ENCODE assay signal across 8 mouse cellular contexts in genomic region chr3:124320821-124321576, GRCm38 (mm10). TPM values are rescaled to one million over a fixed set of nuclear protein-coding genes. Genes with fewer than 3 reads are reported as not detected.
DNase-seq lines count a peak whose midpoint lies in the region; ATAC-seq lines count a peak whose summit lies in the region.

Gene Tram1l1, plus strand, starts transcription at chr3:124320855.

- WGBS in forebrain, embryonic 15.5 days, result under 1% methylated on average over 53 of the region's 53 CpGs
- under 1% methylated on average over 53 of the region's 53 CpGs for WGBS in hindbrain, embryonic 13.5 days

- ATAC-seq in forebrain, embryonic 15.5 days (replicated peaks), result peak; percentile 99
- peak; percentile 97 for ATAC-seq in hindbrain, embryonic 13.5 days (ENCODE audit: low FRiP score)

- H3K27ac ChIP-seq in forebrain, embryonic 15.5 days (replicated peaks), result peak within 1 kb of the TSS; percentile 90
- peak within 1 kb of the TSS; percentile 92 for H3K27ac ChIP-seq in hindbrain, embryonic 13.5 days

- H3K9me3 ChIP-seq in forebrain, embryonic 15.5 days, result no peaks in the 10 kb centered on the region
- H3K9me3 ChIP-seq in hindbrain, embryonic 13.5 days, result no peaks in the 10 kb centered on the region

- peaks cover 33% of the 10 kb centered on the region for H3K4me1 ChIP-seq in forebrain, embryonic 15.5 days
- H3K4me1 ChIP-seq in hindbrain, embryonic 13.5 days (replicated peaks), result peaks cover 32% of the 10 kb centered on the region

- no peaks in the 10 kb centered on the region for H3K36me3 ChIP-seq in forebrain, embryonic 15.5 days
- H3K36me3 ChIP-seq in hindbrain, embryonic 13.5 days, result peaks cover 5% of the 10 kb centered on the region; the same call in 1 of the 2 replicates

- no peaks in the 10 kb centered on the region for H3K27me3 ChIP-seq in forebrain, embryonic 15.5 days
- no peaks in the 10 kb centered on the region for H3K27me3 ChIP-seq in hindbrain, embryonic 13.5 days

- peak within 1 kb of the TSS; percentile 54 for H3K4me2 ChIP-seq in forebrain, embryonic 15.5 days (replicated peaks)
- H3K4me2 ChIP-seq in hindbrain, embryonic 13.5 days, result peak within 1 kb of the TSS; percentile 76

- H3K4me3 ChIP-seq in forebrain, embryonic 15.5 days, result peak within 1 kb of the TSS; percentile 56
- peak within 1 kb of the TSS; percentile 65 for H3K4me3 ChIP-seq in hindbrain, embryonic 13.5 days

- H3K9ac ChIP-seq in forebrain, embryonic 15.5 days (replicated peaks), result peak within 1 kb of the TSS; percentile 60
- peak within 1 kb of the TSS; percentile 79 for H3K9ac ChIP-seq in hindbrain, embryonic 13.5 days

- peak; percentile 55 to 84 for DNase-seq in adrenal gland, adult (ENCODE audit: inconsistent age in 2 of 2, low spot score in 1 of 2)
- peak; percentile 76 for DNase-seq in cerebellum, adult 11-12 months
- peak; percentile 67 to 80 for DNase-seq in left cerebral cortex, adult 8-10 months (ENCODE audit: low spot score in 2 of 2)
- DNase-seq in mesoderm, embryonic 11.5 days (ENCODE audit: low read depth, low spot score), result peak; percentile 93
- DNase-seq in right cerebral cortex, postnatal 36 days (ENCODE audit: low spot score in 2 of 2), result peak; percentile 73 to 77
- DNase-seq in thymus, postnatal 25 days, result no peak

RNA-seq across cellular contexts. Expression of gene Tram1l1, which starts in this region (rescaled TPM):
- polyA plus RNA-seq in forebrain, embryonic 15.5 days (2015; fragmentation: Nextera tagmentation; extraction: Ambion mirVana), result 30.6 and 35.7 TPM in 2 replicates
- 49.2 and 49.6 TPM in 2 replicates for polyA plus RNA-seq in hindbrain, embryonic 13.5 days (2015; fragmentation: Nextera tagmentation; extraction: Ambion mirVana)
- total RNA-seq in left cerebral cortex, adult 8-10 months (2022), result 10 to 100 TPM; 16.7 to 18.5 (median 17.3) TPM
